Mouse (Mus musculus) MEL (cell line): ENCODE data around the gene Ccdc175.

Source experiments
- CHD1 ChIP-seq: IDR thresholded peaks from 2 replicates; pipeline ENCODE4 v1.6.1; 2012; ENCODE audit warnings: low read depth, mild to moderate bottlenecking, inconsistent platforms, low read length, improper control_type of control experiment
- CTCF ChIP-seq, 3 experiments: IDR thresholded peaks in 2 of 3; conservative IDR thresholded peaks in 1 of 3; 2 replicates each; pipeline ENCODE4 v1.5.1; 2011 to 2012; ENCODE audit warnings: low read length in 3 of 3, low read depth in 2 of 3, mild to moderate bottlenecking in 2 of 3, improper control_type of control experiment in 1 of 3, inconsistent platforms in 1 of 3, mixed read lengths in 1 of 3, moderate library complexity in 1 of 3; ENCODE audit not compliant: control insufficient read depth in 1 of 3, insufficient read depth in 1 of 3, poor library complexity in 1 of 3, severe bottlenecking in 1 of 3
- GATA1 ChIP-seq: IDR thresholded peaks from 2 replicates; pipeline ENCODE4 v1.6.1; 2011; ENCODE audit warnings: low read depth, low read length, improper control_type of control experiment
- JUND ChIP-seq: IDR thresholded peaks from 2 replicates; pipeline ENCODE4 v1.6.1; 2011; ENCODE audit warnings: low read depth, mild to moderate bottlenecking, improper control_type of control experiment, low read length
- MAZ ChIP-seq: IDR thresholded peaks from 2 replicates; pipeline ENCODE4 v1.6.1; 2012; ENCODE audit warnings: low read depth, mild to moderate bottlenecking, inconsistent platforms, low read length, improper control_type of control experiment
- POLR2A ChIP-seq, 2 experiments: IDR thresholded peaks; 2 replicates each; pipeline ENCODE4 v1.6.1; 2011 to 2012; ENCODE audit warnings: low read length in 2 of 2, mild to moderate bottlenecking in 2 of 2, control low read depth in 1 of 2, improper control_type of control experiment in 1 of 2, low read depth in 1 of 2, moderate library complexity in 1 of 2; ENCODE audit not compliant: control insufficient read depth in 1 of 2, insufficient read depth in 1 of 2, poor library complexity in 1 of 2
- POLR2AphosphoS2 ChIP-seq: IDR thresholded peaks from 2 replicates; pipeline ENCODE4 v1.6.1; 2011; ENCODE audit warnings: low read length, improper control_type of control experiment
- UBTF ChIP-seq: IDR thresholded peaks from 2 replicates; pipeline ENCODE4 v1.6.1; 2012; ENCODE audit warnings: low read depth, mild to moderate bottlenecking, inconsistent platforms, low read length, improper control_type of control experiment, moderate library complexity, borderline replicate concordance; ENCODE audit not compliant: insufficient read depth
- USF1 ChIP-seq: IDR thresholded peaks from 2 replicates; pipeline ENCODE4 v1.6.1; 2014; ENCODE audit warnings: low read depth, mild to moderate bottlenecking, inconsistent platforms, low read length, improper control_type of control experiment, moderate library complexity
- ZC3H11A ChIP-seq: IDR thresholded peaks from 2 replicates; pipeline ENCODE4 v1.6.1; 2012; ENCODE audit warnings: low read depth, mild to moderate bottlenecking, inconsistent platforms, low read length, improper control_type of control experiment

- TF ChIP-seq CTCF (IDR thresholded peaks at IDR 0.05 in 2 of 3, conservative IDR thresholded peaks at IDR 0.05 in 1 of 3; ENCODE audit: control insufficient read depth in 1 of 3, insufficient read depth in 1 of 3, low read depth in 2 of 3, low read length in 3 of 3, poor library complexity in 1 of 3, severe bottlenecking in 1 of 3) (no peak), CHD1 (no peak), POLR2A (IDR thresholded peaks at IDR 0.05; ENCODE audit: control insufficient read depth in 1 of 2, insufficient read depth in 1 of 2, low read depth in 1 of 2, low read length in 2 of 2, poor library complexity in 1 of 2) (no peak), POLR2AphosphoS2 (no peak), JUND (no peak), UBTF (no peak), GATA1 (no peak), USF1 (no peak), ZC3H11A (no peak), MAZ (no peak)
These were observed at the start of gene Ccdc175 for GRCm38 (mm10) chr12:72184929-72185328.
